Mouse (Mus musculus) megakaryocyte, embryonic 14.5 days (primary cell): ENCODE data around the gene Mks1.

Experiments used
- FLI1 ChIP-seq: IDR thresholded peaks from 2 replicates; pipeline ENCODE4 v1.6.1; 2012; ENCODE audit warnings: low read length, inconsistent platforms, mixed read lengths
- GATA1 ChIP-seq: IDR thresholded peaks from 3 replicates; pipeline ENCODE4 v1.6.1; 2012; ENCODE audit warnings: mixed read lengths, low read length, inconsistent platforms, borderline replicate concordance

DNA sequence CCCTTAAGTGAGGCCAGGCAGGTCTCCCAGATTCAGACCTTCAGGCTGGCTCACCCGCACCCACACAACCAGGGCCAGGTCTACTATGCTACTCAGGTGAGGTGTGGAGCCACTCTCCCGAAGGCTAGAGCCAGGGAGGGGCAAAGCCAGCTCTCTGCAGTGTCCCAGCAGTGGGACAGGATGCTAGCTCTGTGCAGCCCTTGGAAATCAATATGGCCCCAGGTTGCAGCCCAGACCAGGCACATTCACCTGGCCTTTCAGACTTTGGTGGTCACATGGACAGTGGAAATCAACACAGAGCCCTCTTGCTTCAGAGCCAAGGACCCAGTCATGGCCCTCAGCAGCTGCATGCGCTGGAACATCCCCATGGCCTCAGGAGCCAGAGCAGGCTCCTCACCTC, 51.3 kb downstream of the Mks1 start:
- no peak for TF ChIP-seq GATA1
- no peak for TF ChIP-seq FLI1
